Mouse (Mus musculus) lung, adult 2 months (tissue): ENCODE measurements around the gene Tmem171.

Experiments used
- CTCF ChIP-seq: fragments of 200-500 bp; IDR thresholded peaks from 2 replicates; pipeline ENCODE4 v1.5.1; 2011; ENCODE audit warnings: mild to moderate bottlenecking, low read length, control low read depth; ENCODE audit not compliant: insufficient read depth
- POLR2A ChIP-seq: fragments of 200-500 bp; IDR thresholded peaks from 2 replicates; pipeline ENCODE4 v1.6.1; 2011; ENCODE audit warnings: low read depth, mild to moderate bottlenecking, control low read depth, low read length, borderline replicate concordance; ENCODE audit errors: extremely low read depth

DNA sequence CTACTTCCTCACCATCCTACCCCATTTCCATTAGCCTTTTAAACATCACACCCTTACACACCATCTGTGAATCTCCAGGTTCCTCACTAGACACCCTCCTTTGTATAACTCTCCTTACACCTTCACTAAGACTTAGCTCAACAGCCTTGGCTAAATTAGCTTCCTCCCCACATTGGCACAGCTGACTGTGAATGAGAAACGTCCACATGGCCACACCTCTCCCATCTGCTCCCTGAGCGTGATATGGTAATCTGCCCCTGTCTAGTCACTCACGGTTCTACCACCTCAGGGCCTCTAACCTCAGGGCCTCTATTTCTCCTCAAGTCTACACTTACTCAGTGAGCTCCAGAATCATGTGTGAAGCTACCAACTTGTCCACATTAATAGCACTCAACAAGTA lies 38.7 kb upstream of the Tmem171 start:
- TF ChIP-seq CTCF: no peak
- no peak for TF ChIP-seq POLR2A
